Mouse (Mus musculus) heart, embryonic 12.5 days (tissue): ENCODE data around the gene Plpp7. TPM values are rescaled to one million over a fixed set of nuclear protein-coding genes. Genes with fewer than 3 reads are reported as not detected.

Source experiments
- ATAC-seq: fragments of 200-750 bp; cut with Nextera tagmentation; 2 replicates; pipeline ENCODE4 v1.8.0; 2017; ENCODE audit warnings: moderate TSS enrichment, moderate library complexity; ENCODE audit not compliant: insufficient number of reproducible peaks, low FRiP score
- H3K27ac ChIP-seq: fragments of 300-500 bp; sonication (generic); 2 replicates; pipeline ENCODE4 v1.5.1; 2016; ENCODE audit warnings: mild to moderate bottlenecking, moderate library complexity; ENCODE audit not compliant: poor library complexity, severe bottlenecking
- H3K27me3 ChIP-seq: fragments of 300-500 bp; sonication (generic); replicated peaks from 2 replicates; pipeline ENCODE4 v1.6.1; 2016; ENCODE audit warnings: mild to moderate bottlenecking, moderate library complexity
- H3K36me3 ChIP-seq: fragments of 300-500 bp; sonication (generic); 2 replicates; pipeline ENCODE4 v1.6.1; 2016; ENCODE audit warnings: mild to moderate bottlenecking, moderate library complexity
- H3K4me1 ChIP-seq: fragments of 300-500 bp; sonication (generic); replicated peaks from 2 replicates; pipeline ENCODE4 v1.6.1; 2016; ENCODE audit warnings: mild to moderate bottlenecking
- H3K4me2 ChIP-seq: fragments of 300-500 bp; sonication (generic); 2 replicates; pipeline ENCODE4 v1.6.1; 2016; ENCODE audit warnings: mild to moderate bottlenecking, moderate library complexity
- H3K4me3 ChIP-seq: fragments of 300-500 bp; sonication (generic); 2 replicates; pipeline ENCODE4 v1.5.1; 2016; ENCODE audit warnings: mild to moderate bottlenecking
- H3K9ac ChIP-seq: fragments of 300-500 bp; sonication (generic); 2 replicates; pipeline ENCODE4 v1.6.1; 2016; ENCODE audit warnings: mild to moderate bottlenecking, moderate library complexity
- H3K9me3 ChIP-seq: fragments of 300-500 bp; sonication (generic); replicated peaks from 2 replicates; pipeline ENCODE4 v1.6.1; 2016; ENCODE audit warnings: mild to moderate bottlenecking, moderate library complexity
- WGBS: fragments of 180-500 bp; shearing (Covaris S2); methylation state at CpG from one replicate; pipeline ENCODE4 v1.1.7; 2016; 5-methylcytosine and 5-hydroxymethylcytosine counted together
- polyA plus RNA-seq: library from polyadenylated mRNA; unstranded; fragments of >200 nt; fragmentation: Nextera tagmentation; extraction: Ambion mirVana; gene quantifications from 2 replicates; pipeline ENCODE4 v1.2.1, GENCODE M21; 2016

The Plpp7 gene
- polyA plus RNA-seq, 1 experiment from 2014 or later: 11.4 TPM

GRCm38 (mm10) chr2:32059613-32060012, 35.7 kb upstream of the Plpp7 start:
- peaks cover 93% of the 10 kb centered on the region for H3K4me1 ChIP-seq
- H3K27ac ChIP-seq: peak overlapping the region; percentile 41
- ATAC-seq: no peak
- no peak overlapping the region for H3K4me2 ChIP-seq
- no peaks in the 10 kb centered on the region for H3K27me3 ChIP-seq
- H3K36me3 ChIP-seq: no peaks in the 10 kb centered on the region
- 0 out of 2 replicates have a peak overlapping the region, but pooled peaks have one; percentile 28 for H3K9ac ChIP-seq
- WGBS: 36% methylated on average over 6 of the region's 6 CpGs
- H3K4me3 ChIP-seq: no peak overlapping the region
- H3K9me3 ChIP-seq: no peaks in the 10 kb centered on the region

DNA sequence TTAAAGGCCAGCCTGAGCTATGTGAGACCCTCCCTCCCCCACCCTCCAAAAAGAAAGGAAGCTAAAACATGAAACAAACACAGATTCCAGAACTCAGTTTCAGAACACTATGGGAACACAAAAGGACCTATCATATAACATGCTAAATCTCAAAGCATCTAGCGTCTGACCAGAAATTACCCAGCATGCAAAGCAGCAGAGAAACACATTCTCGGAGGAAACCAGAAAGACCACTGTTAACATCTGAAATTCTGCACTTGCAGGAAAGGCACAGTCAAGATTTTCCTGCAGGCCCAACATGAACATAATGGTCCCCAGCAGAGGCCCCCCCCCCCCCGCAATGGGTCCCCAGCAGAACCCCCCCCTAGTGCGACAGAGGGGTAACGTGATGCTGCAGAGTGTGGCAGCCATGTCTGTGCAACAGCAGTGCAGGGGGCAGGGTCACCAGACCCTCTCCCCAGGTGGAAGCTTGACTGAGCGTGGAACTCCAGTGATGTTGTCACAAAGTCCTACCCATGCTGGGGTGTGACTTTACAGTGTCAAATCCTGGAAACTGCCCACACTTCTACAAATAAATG, 35.0 kb upstream of the Plpp7 start:
- 59% methylated on average over 6 of the region's 6 CpGs for WGBS
- no peak for ATAC-seq
- Histone ChIP-seq H3K9ac (peak overlapping the region; percentile 28; the same call in 1 of the 2 replicates), H3K4me1 (peaks cover 93% of the 10 kb centered on the region), H3K4me3 (no peak overlapping the region), H3K36me3 (no peaks in the 10 kb centered on the region), H3K4me2 (no peak overlapping the region), H3K27ac (peak overlapping the region; percentile 96), H3K9me3 (no peaks in the 10 kb centered on the region), H3K27me3 (no peaks in the 10 kb centered on the region)

DNA sequence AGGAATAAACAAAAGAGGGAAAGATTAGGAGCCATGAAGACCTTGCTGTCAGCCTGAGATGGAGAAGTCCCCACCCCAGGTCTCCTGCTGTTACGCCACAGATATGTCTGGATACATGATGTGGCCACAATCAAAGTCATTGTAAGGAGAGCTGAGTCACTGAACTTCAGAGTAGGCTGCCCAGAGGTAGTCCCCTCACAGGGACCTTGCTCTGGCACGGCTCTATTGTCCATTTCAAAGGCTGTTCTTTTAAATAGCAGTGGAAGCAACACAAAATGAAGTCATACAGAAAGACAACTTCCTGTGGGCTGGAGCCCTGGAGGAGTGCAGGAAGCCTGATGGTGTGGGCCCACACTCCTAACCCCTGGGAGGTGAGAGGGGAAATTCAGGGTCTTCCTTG, 34.1 kb upstream of the Plpp7 start:
- ATAC-seq: no peak
- no peaks in the 10 kb centered on the region for H3K9me3 ChIP-seq
- peak overlapping the region; percentile 96; the same call in 1 of the 2 replicates for H3K27ac ChIP-seq
- H3K4me2 ChIP-seq: no peak overlapping the region
- H3K4me1 ChIP-seq: peaks cover 97% of the 10 kb centered on the region
- no peak overlapping the region for H3K4me3 ChIP-seq
- no peaks in the 10 kb centered on the region for H3K36me3 ChIP-seq
- H3K9ac ChIP-seq: no peak overlapping the region
- no peaks in the 10 kb centered on the region for H3K27me3 ChIP-seq
- WGBS: 50% methylated on average over 2 of the region's 2 CpGs

- Histone ChIP-seq H3K9me3 (no peaks in the 10 kb centered on the region), H3K27me3 (no peaks in the 10 kb centered on the region), H3K27ac (peak overlapping the region; percentile 96), H3K4me1 (peaks cover 98% of the 10 kb centered on the region), H3K4me3 (no peak overlapping the region), H3K4me2 (no peak overlapping the region), H3K36me3 (peaks cover 1% of the 10 kb centered on the region; the same call in 1 of the 2 replicates), H3K9ac (no peak overlapping the region)
- ATAC-seq: no peak
- 42% methylated on average over 12 of the region's 12 CpGs for WGBS
These were observed 33.4 kb upstream of the Plpp7 start for GRCm38 (mm10) chr2:32061722-32062505.

GRCm38 (mm10) chr2:32062626-32063410, 32.5 kb upstream of the Plpp7 start:
- H3K4me2 ChIP-seq: peak overlapping the region; percentile 29; the same call in 1 of the 2 replicates
- no peaks in the 10 kb centered on the region for H3K27me3 ChIP-seq
- H3K27ac ChIP-seq: peak overlapping the region; percentile 96
- peak overlapping the region; percentile 16; the same call in 1 of the 2 replicates for H3K9ac ChIP-seq
- H3K36me3 ChIP-seq: peaks cover 10% of the 10 kb centered on the region
- H3K9me3 ChIP-seq: no peaks in the 10 kb centered on the region
- H3K4me3 ChIP-seq: no peak overlapping the region
- 77% methylated on average over 15 of the region's 15 CpGs for WGBS
- H3K4me1 ChIP-seq: peaks cover 98% of the 10 kb centered on the region
- no peak for ATAC-seq

GRCm38 (mm10) chr2:32063451-32064151, 31.7 kb upstream of the Plpp7 start:
- Histone ChIP-seq H3K4me3 (no peak overlapping the region), H3K9ac (peak overlapping the region; percentile 56; the same call in 1 of the 2 replicates), H3K9me3 (no peaks in the 10 kb centered on the region), H3K27me3 (no peaks in the 10 kb centered on the region), H3K36me3 (peaks cover 18% of the 10 kb centered on the region), H3K27ac (peak overlapping the region; percentile 96), H3K4me2 (peak overlapping the region; percentile 29), H3K4me1 (peaks cover 100% of the 10 kb centered on the region)
- no peak for ATAC-seq
- WGBS: 39% methylated on average over 7 of the region's 7 CpGs

DNA sequence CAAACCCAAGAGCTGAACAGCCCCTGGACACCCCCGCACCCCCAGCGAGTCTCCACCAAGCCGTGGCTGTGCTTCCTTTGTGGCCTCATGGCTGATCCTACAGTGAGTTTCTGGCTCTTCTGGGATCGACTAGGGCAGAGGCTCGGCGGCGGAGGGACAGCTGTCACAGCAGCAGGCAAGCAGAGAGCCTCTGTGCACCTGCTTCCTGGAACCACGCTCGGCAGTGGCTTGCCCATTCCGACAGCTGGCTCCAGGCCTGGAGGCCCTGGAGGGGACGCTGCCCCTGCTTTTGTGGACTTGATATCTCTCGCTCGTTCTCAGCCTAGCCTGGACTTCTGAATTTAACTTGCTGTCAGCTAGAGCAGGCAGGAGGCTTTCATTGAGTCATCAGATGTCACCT, 30.4 kb upstream of the Plpp7 start:
- Histone ChIP-seq H3K27ac (peak overlapping the region; percentile 96), H3K4me1 (peaks cover 98% of the 10 kb centered on the region), H3K4me3 (no peak overlapping the region), H3K9ac (peak overlapping the region; percentile 56; the same call in 1 of the 2 replicates), H3K36me3 (peaks cover 30% of the 10 kb centered on the region), H3K4me2 (peak overlapping the region; percentile 29), H3K9me3 (no peaks in the 10 kb centered on the region), H3K27me3 (no peaks in the 10 kb centered on the region)
- ATAC-seq: no peak
- 41% methylated on average over 13 of the region's 13 CpGs for WGBS

- H3K4me1 ChIP-seq: peaks cover 93% of the 10 kb centered on the region
- H3K27ac ChIP-seq: peak overlapping the region; percentile 96
- 0 out of 2 replicates have a peak overlapping the region, but pooled peaks have one; percentile 29 for H3K4me2 ChIP-seq
These were observed 29.9 kb upstream of the Plpp7 start for GRCm38 (mm10) chr2:32065371-32065791.

DNA sequence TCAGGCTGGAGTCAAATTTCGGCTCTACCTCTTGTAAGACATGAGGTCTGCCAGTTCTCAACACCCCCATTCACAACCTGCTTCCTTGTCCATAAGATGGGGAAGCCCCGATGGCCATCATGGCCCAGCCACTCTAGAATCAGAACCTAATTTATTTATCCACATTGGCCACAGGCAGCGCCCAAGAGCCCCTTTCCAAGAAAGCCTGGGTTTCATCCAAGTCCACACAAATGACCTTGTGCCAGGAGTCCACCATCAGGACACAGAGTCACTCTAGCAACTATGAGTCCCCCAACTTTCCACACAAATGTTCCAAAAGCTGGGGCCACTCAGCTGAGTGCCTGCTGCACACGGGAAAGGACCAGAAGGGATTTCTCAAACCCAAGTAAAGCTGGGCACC, 29.3 kb upstream of the Plpp7 start:
- Histone ChIP-seq H3K27ac (peak overlapping the region; percentile 96), H3K4me1 (peaks cover 87% of the 10 kb centered on the region)

More at GRCm38 (mm10) chr2:32065371-32065791, 29.9 kb upstream of the Plpp7 start:
- Histone ChIP-seq H3K27me3 (no peaks in the 10 kb centered on the region), H3K4me3 (no peak overlapping the region), H3K36me3 (peaks cover 30% of the 10 kb centered on the region), H3K9ac (no peak overlapping the region), H3K9me3 (no peaks in the 10 kb centered on the region)
- no peak for ATAC-seq
- 51% methylated on average over 5 of the region's 5 CpGs for WGBS

DNA sequence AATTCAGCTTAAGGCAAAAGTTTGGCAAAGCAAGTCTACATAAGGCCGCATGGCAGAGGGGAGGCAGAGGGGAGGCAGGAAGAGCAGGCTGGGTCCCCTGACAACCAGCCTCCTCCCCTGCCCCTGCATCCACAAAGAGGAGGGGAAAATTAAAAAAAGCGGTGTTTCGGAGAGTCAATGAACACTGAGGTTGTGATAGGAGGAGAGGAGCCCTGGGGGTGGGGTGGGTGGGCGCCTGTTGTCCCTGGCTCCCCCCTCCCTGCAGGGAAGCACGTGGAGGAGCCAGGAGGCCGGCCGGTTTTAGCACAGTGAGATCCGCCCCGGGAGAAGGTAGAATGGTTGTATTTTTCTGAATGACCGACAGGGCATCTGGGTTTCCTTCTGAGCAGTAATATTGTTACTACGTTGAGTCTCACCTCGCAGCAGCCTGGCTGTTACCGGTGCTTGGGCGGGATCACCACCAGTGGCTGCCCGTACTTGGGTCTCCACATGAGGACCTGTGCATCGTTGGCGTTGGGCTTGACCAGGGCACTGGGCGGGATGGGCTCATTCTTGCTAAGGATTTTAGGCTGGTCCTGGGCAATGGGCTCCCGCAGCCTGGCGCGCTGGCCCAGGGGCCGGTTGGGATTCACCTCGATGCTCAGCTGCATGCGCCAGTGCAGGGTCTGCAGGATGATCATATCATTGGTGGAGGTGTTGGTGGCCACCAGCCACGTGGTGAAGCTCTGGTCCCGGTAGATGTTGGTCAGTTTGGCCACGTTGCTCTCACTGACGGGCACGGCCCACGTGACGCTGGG, 26.3 kb upstream of the Plpp7 start:
- Histone ChIP-seq H3K4me3 (no peak overlapping the region), H3K27me3 (no peaks in the 10 kb centered on the region), H3K4me1 (peaks cover 63% of the 10 kb centered on the region), H3K36me3 (peaks cover 61% of the 10 kb centered on the region), H3K9ac (peak overlapping the region; percentile 55), H3K27ac (peak overlapping the region; percentile 60), H3K9me3 (no peaks in the 10 kb centered on the region), H3K4me2 (no peak overlapping the region)
- no peak for ATAC-seq
- WGBS: 61% methylated on average over 31 of the region's 31 CpGs

More for the DNA sequence above, 29.3 kb upstream of the Plpp7 start:
- Histone ChIP-seq H3K4me3 (no peak overlapping the region), H3K27me3 (no peaks in the 10 kb centered on the region), H3K36me3 (peaks cover 35% of the 10 kb centered on the region), H3K4me2 (no peak overlapping the region), H3K9me3 (no peaks in the 10 kb centered on the region), H3K9ac (no peak overlapping the region)
- no peak for ATAC-seq
- 69% methylated on average over 4 of the region's 4 CpGs for WGBS
